Mouse (Mus musculus) E14TG2a.4 (cell line): ENCODE measurements around the gene Adprm.

ENCODE experiments used
- CTCF ChIP-seq: conservative IDR thresholded peaks from 2 replicates; pipeline ENCODE4 v1.5.1; 2014; ENCODE audit warnings: low read length
- NANOG ChIP-seq: IDR thresholded peaks from 2 replicates; pipeline ENCODE4 v1.6.1; 2014; ENCODE audit warnings: borderline replicate concordance, low read length, mixed read lengths
- POU5F1 ChIP-seq: IDR thresholded peaks from 2 replicates; pipeline ENCODE4 v1.6.1; 2014; ENCODE audit warnings: low read length, borderline replicate concordance

GRCm38 (mm10) chr11:67022354-67023115 is 29.9 kb downstream of the Adprm start:
- peak; percentile 79 for TF ChIP-seq CTCF
- no peak for TF ChIP-seq POU5F1
- TF ChIP-seq NANOG: no peak
